Mouse (Mus musculus): ENCODE results near the gene Fam76a.

DNA sequence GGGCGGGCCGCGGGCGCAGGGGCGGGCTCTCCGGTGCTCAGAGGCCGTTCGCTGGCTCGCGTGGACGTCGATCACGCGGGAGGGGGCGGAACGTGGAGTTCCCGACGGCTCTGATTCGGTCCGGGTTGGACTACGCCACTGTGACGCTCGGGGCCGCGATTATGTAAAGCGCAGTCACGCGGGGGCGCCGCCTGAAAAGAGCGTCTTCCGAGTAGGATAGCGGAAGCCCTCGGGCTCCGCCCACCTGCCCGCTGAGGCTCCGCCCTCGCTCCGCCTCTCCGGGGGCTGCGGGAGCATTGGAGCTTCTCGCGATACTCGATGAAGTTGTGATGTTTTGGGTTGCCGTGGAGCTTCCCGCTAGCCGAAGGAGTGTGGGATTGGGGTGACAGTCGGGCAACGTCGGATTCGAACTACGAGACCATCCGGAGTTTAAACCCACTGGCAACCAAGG, at the start of gene Fam76a:
- TF ChIP-seq CTCF (IDR thresholded peaks at IDR 0.05; ENCODE audit: low read depth) (no peak), EP300 (IDR thresholded peaks at IDR 0.05; ENCODE audit: low read depth) (peak; percentile 98)
